In the genomic region with DNA sequence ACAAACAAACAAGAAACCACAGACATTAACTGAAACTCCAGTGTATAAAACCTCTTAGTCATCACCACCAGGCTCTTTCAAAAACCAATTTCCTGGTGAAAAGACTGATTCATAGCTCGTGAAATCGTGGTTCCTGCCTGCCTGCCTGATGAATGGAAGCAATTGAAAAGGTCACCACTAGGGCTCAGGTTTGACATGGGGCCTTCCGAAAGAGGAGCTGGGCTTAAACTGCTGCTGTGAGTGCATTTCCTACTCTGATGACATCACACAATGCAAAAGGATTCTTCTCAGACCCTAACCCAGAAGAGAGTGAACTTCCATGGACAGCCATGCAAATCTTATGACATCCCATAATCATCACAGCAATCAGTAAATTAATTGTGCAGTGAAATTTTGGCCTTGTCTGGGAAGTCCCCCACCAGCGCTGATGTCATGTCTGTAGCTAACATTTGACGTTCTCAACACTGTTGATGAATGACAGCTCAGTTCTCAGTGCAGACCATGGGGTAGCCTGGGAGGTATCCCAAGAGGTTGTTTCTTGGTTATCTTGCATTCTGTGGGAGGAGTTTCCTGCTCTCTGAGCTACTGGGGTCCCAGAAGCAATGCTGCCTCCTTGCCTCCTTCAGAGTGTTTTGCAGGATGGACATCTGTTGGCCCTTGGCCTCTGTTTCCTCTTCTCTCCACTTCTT, we compare ENCODE assay signal across 10 mouse cellular contexts.
DNase-seq lines count a peak whose midpoint lies in the region; ATAC-seq and TF ChIP-seq lines count a peak whose summit lies in the region.
"Had no signal": no experiment of that assay in that cellular context is flagged by ENCODE, and none has a peak within 500 bp of the region (broad histone marks: within the 10 kb centered on the region; RNA-seq: fewer than 3 reads in every experiment).

No protein-coding gene starts in this region.

- H3K27me3 ChIP-seq in heart, postnatal 0 days (ENCODE audit: control insufficient read depth, insufficient read depth, low read length), result no peaks in the 10 kb centered on the region
- no peaks in the 10 kb centered on the region for H3K27me3 ChIP-seq in heart, embryonic 10.5 days (ENCODE audit: insufficient read depth, poor library complexity, severe bottlenecking)
- no peaks in the 10 kb centered on the region for H3K27me3 ChIP-seq in limb, embryonic 13.5 days
- H3K27me3 ChIP-seq: midbrain, embryonic 12.5 days had no signal

- TF ChIP-seq CTCF in heart, postnatal 0 days (IDR thresholded peaks at IDR 0.05; ENCODE audit: low read depth), result 0 out of 2 replicates have a peak, but pooled peaks have one; percentile 5
- TF ChIP-seq CTCF in cortical plate, adult 2 months (IDR thresholded peaks at IDR 0.05; ENCODE audit: extremely low read depth, insufficient read depth, low read length), result 0 out of 2 replicates have a peak, but pooled peaks have one; percentile 2

- peak; percentile 24 for DNase-seq in heart, postnatal 0 days (ENCODE audit: low spot score)
- DNase-seq in heart, embryonic 10.5 days (ENCODE audit: low spot score), result no peak
- DNase-seq in CD4-positive helper T cell, adult 2 months (ENCODE audit: low read depth, low spot score), result peak; percentile 65
- no peak for DNase-seq in spleen, postnatal 36 days (ENCODE audit: low spot score in 2 of 2)
- no peak for DNase-seq in right cerebral cortex, postnatal 36 days (ENCODE audit: low spot score in 2 of 2)
- DNase-seq in c-Kit-positive CD71-positive TER-119-positive erythroid progenitor cells, embryonic 14.5 days (ENCODE audit: low spot score), result no peak
- DNase-seq: kidney, postnatal 25 days had no signal

- WGBS in heart, postnatal 0 days, result 36% methylated on average over 5 of the region's 5 CpGs
- WGBS in heart, embryonic 10.5 days, result 59% methylated on average over 5 of the region's 5 CpGs
- 26% methylated on average over 5 of the region's 5 CpGs for WGBS in limb, embryonic 13.5 days

- no peak overlapping the region for H3K4me2 ChIP-seq in heart, postnatal 0 days (ENCODE audit: low read depth, low read length)
- H3K4me2 ChIP-seq in limb, embryonic 13.5 days (replicated peaks), result no peak overlapping the region
- H3K4me2 ChIP-seq: midbrain, embryonic 12.5 days had no signal

- peaks cover 3% of the 10 kb centered on the region; the same call in 1 of the 2 replicates for H3K9me3 ChIP-seq in heart, postnatal 0 days (replicated peaks; ENCODE audit: control insufficient read depth, low read length)
- 0 out of 2 replicates have a peak, but pooled peaks cover 6% of the 10 kb centered on the region for H3K9me3 ChIP-seq in heart, embryonic 10.5 days
- 0 out of 2 replicates have a peak, but pooled peaks cover 5% of the 10 kb centered on the region for H3K9me3 ChIP-seq in limb, embryonic 13.5 days
- H3K9me3 ChIP-seq: midbrain, embryonic 12.5 days had no signal

- no peak overlapping the region for H3K4me3 ChIP-seq in heart, postnatal 0 days (ENCODE audit: low read depth, low read length)
- no peak overlapping the region for H3K4me3 ChIP-seq in heart, embryonic 10.5 days
- no peak overlapping the region for H3K4me3 ChIP-seq in cortical plate, adult 2 months (ENCODE audit: insufficient read depth, low read length)
- H3K4me3 ChIP-seq in limb, embryonic 13.5 days, result no peak overlapping the region
- H3K4me3 ChIP-seq: midbrain, embryonic 12.5 days had no signal

- no peaks in the 10 kb centered on the region for H3K36me3 ChIP-seq in heart, postnatal 0 days (replicated peaks; ENCODE audit: control insufficient read depth, insufficient read depth, low read length)
- H3K36me3 ChIP-seq in heart, embryonic 10.5 days, result 0 out of 2 replicates have a peak, but pooled peaks cover 3% of the 10 kb centered on the region
- no peaks in the 10 kb centered on the region for H3K36me3 ChIP-seq in limb, embryonic 13.5 days
- H3K36me3 ChIP-seq: midbrain, embryonic 12.5 days had no signal

- TF ChIP-seq POLR2A in cortical plate, adult 2 months (IDR thresholded peaks at IDR 0.05; ENCODE audit: extremely low read depth, insufficient read depth, low read length), result no peak

- ATAC-seq in heart, postnatal 0 days (ENCODE audit: insufficient read depth, low read depth), result 0 out of 2 replicates have a peak, but pooled peaks have one; percentile 20
- peak; percentile 46; the same call in 1 of the 2 replicates for ATAC-seq in limb, embryonic 13.5 days (ENCODE audit: low FRiP score, low read depth)

- H3K4me1 ChIP-seq in heart, postnatal 0 days (ENCODE audit: control insufficient read depth, insufficient read depth), result 0 out of 2 replicates have a peak, but pooled peaks cover 4% of the 10 kb centered on the region
- H3K4me1 ChIP-seq in heart, embryonic 10.5 days, result peaks cover 8% of the 10 kb centered on the region; the same call in 1 of the 2 replicates
- H3K4me1 ChIP-seq in cortical plate, adult 2 months (ENCODE audit: control insufficient read depth, insufficient read depth, low read length), result no peaks in the 10 kb centered on the region
- H3K4me1 ChIP-seq in limb, embryonic 13.5 days, result peaks cover 21% of the 10 kb centered on the region

- H3K27ac ChIP-seq in heart, postnatal 0 days (ENCODE audit: low read depth), result no peak overlapping the region
- no peak overlapping the region for H3K27ac ChIP-seq in heart, embryonic 10.5 days
- H3K27ac ChIP-seq in cortical plate, adult 2 months (ENCODE audit: insufficient read depth, low read length), result no peak overlapping the region
- H3K27ac ChIP-seq in limb, embryonic 13.5 days, result peak overlapping the region; percentile 66
- H3K27ac ChIP-seq: midbrain, embryonic 12.5 days had no signal

- no peak for TF ChIP-seq EP300 in heart, postnatal 0 days (IDR thresholded peaks at IDR 0.05; ENCODE audit: low read depth)

- no peak overlapping the region for H3K9ac ChIP-seq in heart, postnatal 0 days (replicated peaks; ENCODE audit: low read depth, low read length)
- H3K9ac ChIP-seq in limb, embryonic 13.5 days, result no peak overlapping the region
- H3K9ac ChIP-seq: midbrain, embryonic 12.5 days had no signal

Comparison
In these comparisons a context has a peak if more than half of its experiments do, and no peak if none do; other contexts are left out.
1. DNase-seq: peak in heart, postnatal 0 days (single experiment) and CD4-positive helper T cell, adult 2 months (single experiment); none in heart, embryonic 10.5 days (single experiment), spleen, postnatal 36 days (0 of 2), right cerebral cortex, postnatal 36 days (0 of 2) and c-Kit-positive CD71-positive TER-119-positive erythroid progenitor cells, embryonic 14.5 days (single experiment).